Mouse (Mus musculus) thymus, adult 2 months (tissue): Measurements from ENCODE around the gene Mecr.

ENCODE experiments used
- CTCF ChIP-seq: fragments of 200-500 bp; IDR thresholded peaks from 2 replicates; pipeline ENCODE4 v1.5.1; 2012; ENCODE audit warnings: mild to moderate bottlenecking, control low read depth, low read length, moderate library complexity, borderline replicate concordance; ENCODE audit not compliant: control insufficient read depth, poor library complexity, insufficient read depth; ENCODE audit errors: extremely low read depth
- POLR2A ChIP-seq: fragments of 200-500 bp; IDR thresholded peaks from 2 replicates; pipeline ENCODE4 v1.6.1; 2012; ENCODE audit warnings: mild to moderate bottlenecking, low read length, control low read depth, moderate library complexity; ENCODE audit not compliant: control insufficient read depth, poor library complexity, insufficient read depth; ENCODE audit errors: extremely low read depth

GRCm38 (mm10) chr4:131849986-131850638, 6.8 kb downstream of the Mecr start:
- TF ChIP-seq POLR2A (no peak), CTCF (no peak)
